Mouse (Mus musculus) granulocyte monocyte progenitor cell, adult 5-6 weeks (primary cell): ENCODE data around the gene Fgfr2. TPM values are rescaled to one million over a fixed set of nuclear protein-coding genes. Genes with fewer than 3 reads are reported as not detected.

Experiments
- ATAC-seq: replicated peaks from 2 replicates; pipeline ENCODE4 v1.8.0; 2016; ENCODE audit warnings: mild to moderate bottlenecking, moderate TSS enrichment, inconsistent platforms; ENCODE audit not compliant: poor library complexity, severe bottlenecking
- total RNA-seq, 2 experiments: library from RNA; stranded (forward) in 1 of 2; stranded (reverse) in 1 of 2; fragments of 200-712, 200-1000 nt in 1 of 2; fragments of >200 nt in 1 of 2; fragmentation: Nextera tagmentation in 1 of 2; gene quantifications; 2 replicates each; pipeline ENCODE4 v1.2.3; 2014 to 2017

Gene Fgfr2
- total RNA-seq, 2 experiments from 2014 or later, result not detected

DNA sequence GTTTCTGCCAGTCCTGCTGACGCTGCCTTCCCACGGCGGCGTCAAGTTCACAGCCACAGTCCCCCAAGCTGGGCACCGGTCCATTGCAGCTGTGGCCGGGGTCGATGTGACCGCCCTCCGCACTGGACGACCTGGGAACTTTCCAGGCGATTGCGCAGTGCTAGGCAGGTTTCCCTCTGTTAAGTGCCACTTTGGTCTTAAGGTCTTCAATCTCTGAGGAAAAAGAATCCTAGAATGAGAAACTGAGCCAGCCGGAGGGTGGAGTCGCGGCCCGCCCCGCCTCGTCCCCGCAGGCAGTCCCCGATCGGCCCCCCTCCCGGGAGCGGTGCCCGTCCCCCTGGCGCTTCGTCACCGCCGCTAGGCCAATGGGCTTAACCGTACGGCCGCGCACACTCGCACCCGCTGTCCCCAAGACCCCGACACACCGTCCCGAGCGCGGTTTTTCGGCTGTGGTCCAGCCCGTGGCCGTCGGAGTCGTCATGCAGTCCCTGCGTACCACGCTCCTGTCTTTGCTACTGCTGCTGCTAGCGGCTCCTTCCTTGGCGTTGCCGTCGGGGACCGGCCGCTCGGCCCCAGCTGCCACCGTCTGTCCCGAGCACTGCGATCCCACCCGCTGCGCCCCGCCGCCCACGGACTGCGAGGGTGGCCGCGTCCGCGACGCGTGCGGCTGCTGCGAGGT, 2187.2 kb downstream of the Fgfr2 start, which contains the start of gene Htra1:
TSS of gene Htra1 (plus strand) at position 319 of the 679 bp plus-strand sequence.
- ATAC-seq, result peak; percentile 71

DNA sequence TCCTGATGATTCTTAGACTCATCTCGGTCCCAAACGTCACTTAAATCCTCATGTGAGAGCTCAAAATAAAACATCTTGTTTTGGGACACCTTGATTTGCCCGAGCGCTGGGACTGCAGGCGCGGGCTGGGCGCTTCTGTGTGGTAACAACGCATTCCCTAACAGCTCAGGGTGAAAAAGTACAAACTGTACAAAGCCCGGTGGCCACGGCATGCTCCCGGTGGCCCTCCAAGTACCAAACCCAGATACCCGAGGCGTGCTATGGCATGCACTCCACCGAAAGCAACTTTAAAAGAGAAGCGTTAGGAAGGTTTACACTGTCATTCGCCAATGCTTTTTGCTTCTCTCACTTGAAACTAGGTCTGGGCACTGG, 2187.7 kb downstream of the Fgfr2 start:
- ATAC-seq, result no peak

DNA sequence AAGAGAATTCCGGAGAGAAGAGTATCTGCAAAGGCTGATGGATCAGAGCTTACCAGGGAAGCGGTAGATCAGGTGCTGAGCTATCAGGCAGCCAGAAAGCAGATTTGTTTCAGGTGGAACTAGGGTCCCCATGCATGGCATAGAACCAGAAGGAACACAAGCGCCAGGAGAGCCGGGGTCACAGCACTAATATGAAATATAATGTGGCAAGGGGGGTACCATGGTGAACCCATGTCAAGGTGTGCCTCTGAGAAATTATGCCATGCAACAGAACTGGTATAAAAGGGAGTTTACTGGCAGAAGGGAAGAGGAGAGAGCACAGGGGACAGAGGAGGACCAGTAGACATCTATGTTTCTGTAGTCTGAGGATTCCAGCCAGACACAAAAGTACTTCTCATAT, 2188.5 kb downstream of the Fgfr2 start:
- no peak for ATAC-seq

DNA sequence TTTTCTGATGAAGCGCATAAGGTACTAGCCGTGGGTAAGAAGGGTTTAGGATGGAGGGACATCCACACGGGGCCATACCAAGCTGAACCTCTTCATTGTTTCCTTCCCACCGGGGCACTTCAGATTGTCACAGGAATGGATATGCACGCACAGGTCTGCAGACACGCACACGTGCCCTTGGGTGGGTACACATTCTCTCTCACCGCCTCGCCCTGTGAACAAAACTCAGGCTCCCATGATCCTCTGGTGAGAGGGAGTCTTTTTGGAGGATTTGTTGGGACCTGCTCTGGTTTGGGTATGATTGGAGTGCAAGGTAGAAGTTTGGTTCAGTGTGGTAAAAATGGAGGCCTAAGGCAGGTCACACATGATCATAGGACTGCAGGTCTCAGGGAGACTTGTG, 2190.2 kb downstream of the Fgfr2 start:
- ATAC-seq, result no peak

DNA sequence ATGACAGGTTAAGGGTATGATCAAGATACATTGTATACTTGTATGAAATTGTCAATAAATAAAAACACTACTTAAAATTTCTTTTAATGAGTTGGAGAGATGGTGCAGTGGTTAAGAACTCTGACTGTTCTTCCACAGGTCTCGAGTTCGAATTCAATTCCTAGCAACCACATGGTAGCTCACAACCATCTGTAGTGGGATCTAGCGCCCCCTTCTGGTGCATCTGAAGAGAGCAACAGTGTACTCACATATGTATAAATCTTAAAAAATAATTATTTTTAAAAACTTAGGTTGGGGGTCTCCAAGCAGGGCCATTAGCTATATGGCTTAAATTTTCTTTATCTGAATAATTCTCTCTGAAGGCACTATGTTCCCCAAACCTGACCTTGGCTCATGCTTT, 2192.7 kb downstream of the Fgfr2 start:
- ATAC-seq, result no peak

DNA sequence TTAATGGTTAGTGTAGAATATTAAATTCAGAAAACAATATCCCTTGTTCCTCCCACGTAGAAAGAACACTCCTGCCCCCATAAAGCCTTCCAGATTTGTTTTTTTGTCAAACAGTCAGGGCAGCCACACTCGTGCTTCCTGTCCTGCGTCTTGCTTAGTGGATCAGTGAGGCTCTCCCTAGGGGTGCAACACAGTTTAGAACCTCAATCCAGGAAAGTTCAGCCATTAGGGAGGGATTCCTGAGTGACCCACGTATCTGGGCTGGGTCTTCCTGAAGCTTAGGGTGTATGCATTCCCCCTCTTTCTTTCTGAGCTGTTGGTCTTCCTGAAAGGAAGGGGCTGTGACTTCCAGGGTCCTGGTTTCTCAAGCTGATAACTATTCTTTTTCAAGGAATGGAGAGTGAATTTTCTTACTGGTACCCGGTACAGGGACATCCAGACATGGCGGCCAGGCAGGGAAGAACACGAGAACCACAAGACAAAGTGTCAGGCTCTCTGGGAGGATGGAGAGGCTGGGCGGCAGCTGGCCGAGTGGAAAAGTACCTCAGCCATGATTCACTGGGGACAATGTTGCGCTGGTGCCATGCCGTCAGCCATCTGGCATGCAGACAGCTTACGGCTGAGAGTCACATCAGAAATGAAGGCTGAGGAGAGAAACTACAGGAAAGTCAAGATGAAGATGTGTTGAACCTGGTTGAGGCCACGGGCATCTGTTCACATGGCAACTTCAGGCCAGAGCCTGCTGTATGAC, 2200.0 kb downstream of the Fgfr2 start:
- ATAC-seq, result no peak

DNA sequence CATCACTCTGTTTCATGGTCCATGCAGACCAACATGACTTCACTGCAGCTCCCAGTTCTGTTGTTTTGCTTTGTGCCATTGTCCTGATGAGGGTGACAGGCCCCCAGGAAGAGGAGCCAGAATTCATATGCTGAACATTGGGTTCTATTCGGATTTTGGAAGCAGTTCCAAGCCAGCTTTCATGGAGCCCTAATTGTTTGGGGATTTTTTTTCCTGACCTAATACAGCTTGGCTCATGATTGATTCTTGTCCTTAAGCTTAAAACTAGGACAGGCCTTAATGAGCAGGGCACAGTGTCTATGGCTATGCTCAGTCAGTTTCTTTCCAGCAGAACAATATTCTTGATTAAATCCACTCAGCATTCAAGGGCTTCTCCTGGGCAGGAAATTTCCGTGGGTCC, 2204.9 kb downstream of the Fgfr2 start:
- ATAC-seq, result no peak

DNA sequence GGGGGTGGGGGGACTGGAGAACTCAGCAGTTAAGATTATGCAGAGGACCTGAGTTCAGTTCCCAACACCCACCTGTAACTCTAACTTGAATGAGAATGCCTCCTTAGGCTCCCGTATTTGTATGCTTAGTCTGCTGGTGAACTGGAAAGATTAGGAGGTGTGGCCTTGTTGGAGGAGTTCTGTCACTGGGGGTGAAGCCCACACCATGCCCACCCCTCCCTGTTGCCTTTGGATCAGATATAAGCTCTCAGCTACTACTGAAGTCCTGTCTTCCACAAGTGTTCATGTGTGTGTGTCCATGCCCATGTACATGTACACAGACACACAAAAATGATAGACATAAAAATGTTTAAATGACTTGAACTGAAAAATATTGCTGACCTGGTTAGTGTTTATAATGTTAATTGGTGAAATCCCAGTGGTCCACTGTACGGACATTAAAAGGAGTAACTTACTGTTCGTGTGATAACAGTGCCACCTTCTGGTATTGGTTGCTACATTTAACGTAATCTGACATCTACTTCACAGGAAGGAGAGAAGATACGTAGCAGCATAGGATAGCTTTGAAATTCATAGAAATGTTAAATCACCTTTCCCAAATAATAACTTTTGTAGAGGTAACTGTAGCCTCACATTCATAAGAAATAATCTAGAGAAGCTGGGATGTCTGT, 2208.3 kb downstream of the Fgfr2 start:
- ATAC-seq, result peak; percentile 70; the same call in 1 of the 2 replicates

DNA sequence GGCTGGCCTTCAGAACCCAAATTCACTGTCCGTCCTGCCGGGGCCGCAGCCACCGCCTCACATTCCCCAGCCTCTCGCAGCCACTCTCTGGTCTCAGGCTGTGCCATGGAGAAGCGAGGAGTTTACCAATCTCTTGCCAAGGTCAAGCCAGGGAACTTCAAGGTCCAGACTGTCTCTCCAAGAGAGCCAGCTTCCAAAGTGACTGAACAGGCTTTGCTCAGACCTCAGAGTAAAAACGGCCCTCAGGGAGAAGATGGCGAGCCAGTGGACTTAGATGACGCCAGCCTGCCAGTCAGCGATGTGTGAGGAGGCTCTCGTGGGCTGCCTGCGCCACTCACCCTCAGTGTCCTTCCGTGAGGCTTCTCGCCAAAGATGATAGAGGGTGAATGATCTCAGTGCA, 2212.3 kb downstream of the Fgfr2 start:
- ATAC-seq, result no peak

DNA sequence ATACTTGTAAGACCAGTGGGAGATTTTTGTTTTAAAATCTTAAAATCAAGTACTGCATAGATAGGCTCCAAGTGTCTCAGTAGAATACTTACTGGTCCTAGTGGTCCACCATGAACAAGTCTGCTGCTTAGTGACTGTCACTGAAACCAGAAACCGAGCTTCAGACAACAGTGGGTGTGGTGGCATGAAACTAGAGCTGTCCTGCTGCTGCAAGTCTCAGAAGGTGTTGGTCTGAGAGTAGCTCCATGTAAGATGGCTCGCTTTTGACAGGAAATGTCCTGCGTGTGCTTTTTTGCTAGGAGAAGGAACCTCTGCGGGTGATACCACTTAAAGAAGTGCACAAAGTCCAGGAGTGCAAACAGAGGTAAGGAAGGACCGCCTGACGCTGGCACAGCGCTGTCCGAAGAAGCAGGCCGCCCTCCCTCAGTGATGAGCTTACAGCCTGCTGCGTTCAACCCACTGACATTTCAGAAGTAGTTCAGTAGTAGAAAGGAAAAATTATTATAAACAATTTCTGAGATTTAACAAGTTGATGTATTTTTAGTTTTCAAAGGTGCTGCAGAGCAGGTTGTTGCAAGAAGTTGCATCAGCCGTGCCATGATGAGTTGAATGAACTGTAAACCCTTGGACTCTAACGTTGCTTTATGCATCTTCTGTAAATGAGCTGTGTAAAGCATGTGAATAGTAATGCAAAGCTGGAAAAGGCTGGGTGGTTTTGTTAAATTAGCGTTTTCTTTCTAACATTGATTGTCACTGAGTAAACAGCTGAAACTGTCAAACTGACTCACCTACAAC, 2218.4 kb downstream of the Fgfr2 start:
- no peak for ATAC-seq

DNA sequence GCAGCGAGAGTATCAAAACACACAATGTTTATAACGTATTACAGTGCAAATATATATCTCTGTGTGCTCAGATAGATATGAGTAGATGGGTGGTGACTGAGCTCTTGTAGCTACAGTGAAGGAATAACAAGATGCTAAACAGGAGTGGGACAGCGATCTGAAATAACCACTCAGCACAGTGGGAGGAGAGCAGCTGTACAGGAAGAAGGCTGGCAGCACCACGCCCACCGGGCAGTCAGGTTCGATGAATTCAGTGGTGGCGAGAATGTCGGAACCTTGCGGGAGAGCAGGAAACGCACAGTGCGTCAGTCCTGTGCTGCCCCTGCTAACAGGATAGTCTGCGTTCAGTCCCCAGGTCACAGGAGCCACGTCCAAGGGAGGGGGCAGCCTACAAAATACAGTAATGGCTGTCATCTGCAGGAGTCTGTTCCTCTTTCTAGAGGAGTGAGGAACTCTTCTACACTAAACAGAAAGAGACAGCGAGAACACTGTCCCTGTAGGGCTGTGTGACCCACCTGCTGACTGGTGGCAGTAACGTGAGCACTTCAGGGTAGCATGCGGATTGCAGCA, 2219.6 kb downstream of the Fgfr2 start:
- ATAC-seq, result peak; percentile 80

DNA sequence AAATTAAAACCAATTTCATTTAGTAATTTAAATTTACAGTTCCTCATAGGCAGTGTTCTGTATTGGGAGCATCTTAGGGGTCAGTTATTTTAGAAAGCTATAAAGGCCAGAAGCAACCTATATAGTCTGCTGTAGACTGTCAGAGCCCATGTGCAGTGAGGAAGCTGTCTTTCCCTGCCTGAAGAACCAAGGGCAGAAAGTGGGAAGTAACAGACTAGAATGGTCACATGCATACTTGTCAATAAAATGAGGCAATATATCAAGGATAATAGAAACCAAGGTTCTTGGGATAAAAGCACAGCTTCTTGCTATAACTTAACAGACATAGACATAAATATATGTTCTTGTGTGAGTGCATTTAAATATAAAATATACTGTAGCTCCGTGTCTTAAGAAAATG, 2220.2 kb downstream of the Fgfr2 start:
- peak; percentile 52 for ATAC-seq

DNA sequence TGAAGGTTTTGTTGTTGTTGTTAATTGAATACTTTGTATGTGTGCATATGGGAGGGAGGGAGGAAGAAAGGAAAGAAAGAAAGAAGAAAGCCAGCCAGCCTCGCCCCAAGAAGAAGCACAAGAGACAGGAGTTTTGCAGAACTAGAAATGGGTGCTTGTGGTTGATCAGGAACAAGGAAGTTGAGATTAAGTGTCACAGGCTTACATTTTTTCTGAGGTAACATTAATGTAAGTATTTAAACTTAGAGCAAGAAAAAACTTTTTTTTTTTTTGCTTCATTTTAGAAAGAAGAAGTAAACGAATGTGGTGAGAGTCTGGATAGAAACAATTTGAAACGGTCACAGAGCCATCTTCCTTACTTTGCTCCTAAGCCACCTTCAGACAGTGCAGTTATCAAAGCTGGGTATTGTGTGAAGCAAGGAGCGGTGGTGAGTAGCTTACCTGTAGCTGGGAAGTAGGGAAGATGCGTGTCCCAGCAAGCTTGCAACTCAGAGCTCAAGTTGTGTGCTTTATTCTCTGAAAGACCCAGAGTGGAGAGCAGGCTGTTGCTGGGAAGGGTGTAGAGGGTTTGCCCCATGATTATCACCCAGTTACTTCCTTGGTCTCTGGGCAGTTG, 2222.8 kb downstream of the Fgfr2 start:
- ATAC-seq, result peak; percentile 54

DNA sequence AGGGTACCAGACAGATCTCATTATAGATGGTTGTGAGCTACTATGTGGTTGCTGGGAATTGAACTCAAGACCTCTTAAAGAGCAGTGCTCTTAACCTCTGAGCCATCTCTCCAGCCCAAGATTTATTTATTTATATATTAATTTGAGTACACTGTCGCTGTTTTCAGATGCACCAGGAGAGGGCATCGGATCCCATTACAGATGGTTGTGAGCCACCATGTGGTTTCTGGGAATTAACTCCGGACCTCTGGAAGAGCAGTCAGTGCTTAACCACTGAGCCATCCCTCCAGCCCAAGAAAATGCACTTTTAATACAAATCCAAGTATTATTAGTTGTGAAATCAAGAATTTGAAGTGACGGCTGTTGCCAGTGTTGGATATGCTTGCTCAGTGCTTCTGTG, 2224.8 kb downstream of the Fgfr2 start:
- no peak for ATAC-seq

DNA sequence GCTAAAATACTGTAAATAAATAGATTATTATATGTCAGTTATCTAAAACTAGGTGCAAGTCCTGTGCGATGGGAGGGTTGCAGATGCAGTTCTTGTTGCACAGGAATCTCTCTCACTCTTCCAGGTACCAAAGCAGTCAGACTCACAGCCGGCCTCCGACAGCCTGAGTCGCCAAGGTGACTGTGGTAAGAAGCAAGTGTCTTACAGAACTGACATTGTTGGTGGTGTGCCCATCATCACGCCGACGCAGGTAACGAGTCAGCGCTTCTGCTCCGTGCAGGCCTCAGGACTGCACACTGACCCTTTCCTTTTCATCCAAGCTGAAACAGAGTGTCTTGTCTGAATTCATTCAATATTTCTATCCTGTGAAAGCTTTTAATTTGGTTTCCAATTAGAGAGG, 2225.9 kb downstream of the Fgfr2 start:
- no peak for ATAC-seq

DNA sequence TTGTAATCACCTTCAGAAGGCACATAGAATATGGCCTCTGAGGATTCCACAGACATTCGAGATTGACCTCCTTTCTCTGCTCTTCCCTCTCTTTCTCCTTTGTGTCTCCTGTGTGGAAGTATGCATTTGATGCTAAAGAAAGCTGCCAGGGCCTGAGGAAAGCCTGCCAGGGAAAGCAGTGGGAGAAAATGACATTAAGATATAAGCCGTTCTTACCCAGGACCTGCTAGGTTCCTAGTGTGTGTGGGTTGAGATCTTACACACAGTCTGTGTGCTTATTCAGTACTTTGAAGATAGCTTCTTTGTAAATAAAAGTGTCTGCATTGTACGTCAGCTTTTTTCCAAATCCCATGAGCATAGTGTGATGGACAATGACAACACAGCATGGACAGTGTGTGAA, 2227.1 kb downstream of the Fgfr2 start:
- ATAC-seq, result no peak

DNA sequence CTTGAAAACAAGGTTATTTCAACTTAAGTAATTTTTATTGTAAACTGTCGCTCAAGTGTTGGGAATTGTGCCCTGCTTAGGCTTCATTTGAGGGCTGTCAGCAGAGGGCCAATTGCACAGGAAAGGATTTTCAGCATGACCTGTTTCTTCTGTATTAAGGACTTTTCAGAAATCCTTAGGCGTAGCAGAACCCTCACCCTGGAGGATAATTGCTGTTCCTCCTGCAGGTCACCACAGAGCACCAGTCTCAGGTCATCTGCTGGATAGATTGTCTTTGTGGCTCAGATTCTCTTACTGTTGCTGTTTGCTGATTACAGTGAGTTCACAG, 2227.6 kb downstream of the Fgfr2 start:
- ATAC-seq, result no peak

DNA sequence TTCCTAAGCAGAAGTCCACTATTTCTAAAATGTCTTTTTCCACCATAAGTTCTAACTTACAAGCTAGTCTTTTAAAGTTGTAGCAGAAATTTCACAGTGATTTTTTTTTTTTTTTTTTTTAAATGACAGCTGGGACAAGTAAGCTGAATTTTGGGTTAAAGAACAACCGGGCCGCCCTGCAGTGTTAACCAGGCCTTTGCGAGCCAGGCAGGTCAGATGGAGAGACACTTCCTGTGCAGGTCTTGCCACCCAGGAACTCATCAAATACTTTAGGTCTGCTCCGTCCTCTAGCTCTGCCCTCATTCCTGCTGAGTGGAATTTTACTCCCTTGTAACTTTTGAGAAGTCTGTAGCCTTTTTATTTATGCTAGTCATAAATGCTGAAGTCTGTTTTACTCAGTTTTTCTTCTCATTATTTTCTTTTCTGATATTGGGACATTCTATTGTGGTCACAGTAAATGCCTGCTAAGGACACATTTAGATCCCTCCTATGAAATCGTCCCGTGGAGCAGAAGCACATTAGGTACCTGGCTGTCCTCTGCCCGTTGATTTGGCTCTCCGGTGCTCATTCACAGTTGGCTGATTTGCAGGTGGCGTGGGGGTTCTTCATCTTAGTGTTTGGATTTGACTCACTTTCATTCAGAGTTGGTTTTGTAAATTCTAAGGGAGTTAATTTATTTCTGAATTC, 2228.1 kb downstream of the Fgfr2 start:
- no peak for ATAC-seq

DNA sequence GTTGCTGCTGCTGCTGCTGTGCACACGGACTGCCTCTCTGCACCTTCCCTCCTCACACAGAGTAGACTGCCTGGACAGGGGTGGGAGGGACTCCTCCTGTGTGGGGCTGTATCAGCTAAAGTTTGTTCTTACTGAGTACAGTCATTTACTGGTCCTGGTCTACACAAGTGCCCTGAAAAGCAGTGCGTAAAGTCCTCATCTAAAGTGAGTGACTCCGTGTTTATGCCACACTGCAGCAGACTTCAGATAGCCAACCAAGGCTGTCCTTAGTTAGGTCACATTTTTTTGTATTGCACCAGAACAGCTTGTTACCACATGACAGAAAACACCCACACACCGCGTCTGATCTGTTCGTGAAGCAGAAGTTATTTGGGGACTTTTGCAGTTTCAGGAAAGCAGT, 2230.2 kb downstream of the Fgfr2 start:
- peak; percentile 98 for ATAC-seq

DNA sequence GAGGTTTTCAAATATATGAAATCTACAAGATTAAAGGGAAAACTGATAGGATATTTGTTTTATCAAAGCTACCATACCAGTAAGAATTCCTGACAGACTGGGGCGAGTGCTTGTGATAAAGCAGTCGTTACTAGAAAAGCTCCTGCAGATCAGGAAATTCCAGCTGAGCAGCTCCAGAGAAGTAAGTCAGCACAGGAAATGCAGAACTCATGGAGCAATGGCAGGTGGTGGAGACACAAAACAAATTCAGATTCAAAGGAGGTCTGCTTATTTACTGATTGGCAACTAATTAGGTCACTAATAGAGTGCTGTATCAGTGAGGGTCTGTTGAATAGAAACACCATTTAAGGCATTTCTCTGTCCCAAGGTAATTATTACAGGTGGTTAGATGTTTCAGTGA, 2232.3 kb downstream of the Fgfr2 start:
- no peak for ATAC-seq
